Mouse (Mus musculus) small intestine, adult 2 months (tissue): Measurements from ENCODE around the gene Pfkl.

Experiments used
- CTCF ChIP-seq: fragments of 200-500 bp; IDR thresholded peaks from 2 replicates; pipeline ENCODE4 v1.5.1; 2012; ENCODE audit warnings: low read depth, mild to moderate bottlenecking, control low read depth, inconsistent platforms, low read length, moderate library complexity, mixed read lengths; ENCODE audit not compliant: insufficient replicate concordance, insufficient read length; ENCODE audit errors: extremely low read depth
- POLR2A ChIP-seq: fragments of 200-500 bp; IDR thresholded peaks from 2 replicates; pipeline ENCODE4 v1.6.1; 2012; ENCODE audit warnings: low read depth, mild to moderate bottlenecking, control low read depth, inconsistent platforms, low read length, moderate library complexity

GRCm38 (mm10) chr10:77974323-77974722, 35.6 kb downstream of the Pfkl start:
- no peak for TF ChIP-seq CTCF
- no peak for TF ChIP-seq POLR2A
